Mouse (Mus musculus): ENCODE results near the gene Fam19a2. TPM values are rescaled to one million over a fixed set of nuclear protein-coding genes. Genes with fewer than 3 reads are reported as not detected.

The Fam19a2 gene
- total and polyA plus RNA-seq, 2 experiments, result 0.53 to 3.1 TPM

DNA sequence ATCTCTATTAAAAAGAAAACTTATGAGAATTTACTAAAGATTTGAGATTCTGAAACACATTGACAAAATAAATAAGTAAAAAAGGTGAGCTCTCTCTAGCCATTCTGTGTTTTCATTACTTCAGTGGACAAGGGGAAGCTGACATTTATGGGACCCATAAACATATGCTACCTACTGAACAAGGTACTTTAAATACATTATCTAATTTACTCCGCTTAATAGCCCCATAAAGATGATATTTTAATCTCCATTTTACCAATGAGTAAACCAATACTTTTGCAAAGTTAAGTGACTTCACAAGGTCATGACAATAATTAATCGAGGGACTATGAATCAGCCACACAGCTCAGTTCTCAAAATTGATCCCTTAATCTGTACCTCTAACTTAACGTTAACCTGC is 443.2 kb downstream of the Fam19a2 start:
- Histone ChIP-seq H3K27me3 (ENCODE audit: control insufficient read depth, insufficient read depth, low read length) (no peaks in the 10 kb centered on the region), H3K79me2 (ENCODE audit: control insufficient read depth, insufficient read depth, low read length) (no peaks in the 10 kb centered on the region), H3K4me3 (ENCODE audit: insufficient read depth, low read depth, low read length) (no peak overlapping the region), H3K4me1 (ENCODE audit: control insufficient read depth, insufficient read depth, low read length) (no peaks in the 10 kb centered on the region), H3K27ac (replicated peaks; ENCODE audit: insufficient read depth, low read depth, low read length) (no peak overlapping the region), H3K9ac (ENCODE audit: low read depth, low read length) (no peak overlapping the region), H3K36me3 (ENCODE audit: control insufficient read depth, insufficient read depth, low read length) (no peaks in the 10 kb centered on the region)
- DNase-seq (ENCODE audit: extremely low read depth, low read depth, low spot score), result no peak
- WGBS, result 88% methylated on average over 3 of the region's 3 CpGs
- no peak for TF ChIP-seq POLR2A (IDR thresholded peaks at IDR 0.05; ENCODE audit: extremely low read depth, insufficient read depth, low read length)
- no peak for TF ChIP-seq CTCF (IDR thresholded peaks at IDR 0.05; ENCODE audit: low read depth, low read length)

DNA sequence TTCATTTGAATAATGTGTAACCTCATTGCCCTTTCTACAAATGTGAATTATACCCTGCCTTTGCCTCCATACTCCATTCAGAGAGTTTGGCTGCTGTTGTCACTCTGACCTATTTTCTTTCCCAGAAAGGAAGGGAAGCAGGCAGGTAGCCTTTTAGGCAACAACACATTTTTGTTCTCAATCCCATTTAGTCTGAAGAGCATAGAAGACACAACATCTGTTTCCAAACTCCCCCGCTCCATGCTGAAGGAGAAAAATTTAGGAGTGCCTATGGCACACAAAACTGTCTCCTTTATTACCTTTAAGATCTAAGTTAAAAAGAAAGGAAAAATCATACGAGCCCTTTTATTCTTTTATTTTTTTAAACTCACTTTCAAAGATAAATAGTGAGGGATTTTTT is 446.9 kb downstream of the Fam19a2 start:
- Histone ChIP-seq H3K4me3 (ENCODE audit: insufficient read depth, low read depth, low read length) (no peak overlapping the region), H3K9ac (ENCODE audit: low read depth, low read length) (no peak overlapping the region), H3K27ac (replicated peaks; ENCODE audit: insufficient read depth, low read depth, low read length) (no peak overlapping the region), H3K36me3 (ENCODE audit: control insufficient read depth, insufficient read depth, low read length) (no peaks in the 10 kb centered on the region), H3K27me3 (ENCODE audit: control insufficient read depth, insufficient read depth, low read length) (no peaks in the 10 kb centered on the region), H3K79me2 (ENCODE audit: control insufficient read depth, insufficient read depth, low read length) (no peaks in the 10 kb centered on the region), H3K4me1 (ENCODE audit: control insufficient read depth, insufficient read depth, low read length) (no peaks in the 10 kb centered on the region)
- no peak for TF ChIP-seq CTCF (IDR thresholded peaks at IDR 0.05; ENCODE audit: low read depth, low read length)
- TF ChIP-seq POLR2A (IDR thresholded peaks at IDR 0.05; ENCODE audit: extremely low read depth, insufficient read depth, low read length), result no peak
- no peak for DNase-seq (ENCODE audit: extremely low read depth, low read depth, low spot score)
- 92% methylated on average over 2 of the region's 2 CpGs for WGBS

DNA sequence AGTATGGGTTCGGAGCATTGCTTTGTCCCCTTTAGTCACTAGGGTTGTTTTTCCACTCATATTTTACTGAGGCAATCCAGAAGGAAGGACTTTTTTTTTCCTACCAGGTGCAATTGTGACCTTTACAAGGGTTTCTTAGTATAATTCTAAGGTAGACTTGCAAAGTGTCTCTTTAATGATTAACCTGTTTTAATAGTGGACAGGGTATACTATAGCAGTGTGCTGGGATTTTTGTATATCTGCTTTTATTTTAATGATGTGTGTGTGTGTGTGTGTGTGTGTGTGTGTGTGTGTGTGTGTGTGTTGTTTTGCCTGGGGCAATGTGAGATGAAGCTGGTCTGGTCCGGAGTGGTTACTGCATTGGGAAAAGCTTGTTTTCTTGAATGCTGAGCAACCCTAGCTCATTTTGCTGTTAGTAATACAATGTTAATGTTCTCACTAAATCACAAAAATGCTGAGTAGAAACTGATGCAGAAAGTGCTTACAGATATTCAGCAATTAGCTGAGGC is 458.2 kb downstream of the Fam19a2 start:
- 89% methylated on average over 2 of the region's 2 CpGs for WGBS
- TF ChIP-seq POLR2A (IDR thresholded peaks at IDR 0.05; ENCODE audit: extremely low read depth, insufficient read depth, low read length) (no peak), CTCF (IDR thresholded peaks at IDR 0.05; ENCODE audit: low read depth, low read length) (no peak)
- Histone ChIP-seq H3K27me3 (ENCODE audit: control insufficient read depth, insufficient read depth, low read length) (no peaks in the 10 kb centered on the region), H3K79me2 (ENCODE audit: control insufficient read depth, insufficient read depth, low read length) (no peaks in the 10 kb centered on the region), H3K4me1 (ENCODE audit: control insufficient read depth, insufficient read depth, low read length) (no peaks in the 10 kb centered on the region), H3K36me3 (ENCODE audit: control insufficient read depth, insufficient read depth, low read length) (no peaks in the 10 kb centered on the region), H3K9ac (ENCODE audit: low read depth, low read length) (no peak overlapping the region), H3K4me3 (ENCODE audit: insufficient read depth, low read depth, low read length) (no peak overlapping the region), H3K27ac (replicated peaks; ENCODE audit: insufficient read depth, low read depth, low read length) (no peak overlapping the region)
- no peak for DNase-seq (ENCODE audit: extremely low read depth, low read depth, low spot score)

DNA sequence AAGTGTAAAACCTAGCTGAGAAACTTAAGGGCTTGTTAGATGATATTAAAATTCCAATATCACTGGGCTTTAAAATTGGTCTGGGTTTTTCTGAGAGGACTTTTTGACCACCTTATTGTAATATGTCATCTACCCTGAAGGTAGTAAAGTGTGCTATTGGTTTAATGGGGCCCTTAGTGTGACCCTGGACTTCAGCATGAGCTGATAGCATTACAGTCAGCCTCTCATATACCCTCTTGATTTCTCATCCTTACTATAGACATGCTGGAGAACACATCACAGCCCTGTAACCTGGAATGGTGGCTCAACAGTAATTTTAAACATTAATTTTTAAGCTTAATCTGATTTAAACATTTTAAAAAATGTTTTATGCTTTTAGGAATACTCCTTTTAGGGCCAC is 459.8 kb downstream of the Fam19a2 start:
- Histone ChIP-seq H3K36me3 (ENCODE audit: control insufficient read depth, insufficient read depth, low read length) (no peaks in the 10 kb centered on the region), H3K9ac (ENCODE audit: low read depth, low read length) (no peak overlapping the region), H3K79me2 (ENCODE audit: control insufficient read depth, insufficient read depth, low read length) (no peaks in the 10 kb centered on the region), H3K4me3 (ENCODE audit: insufficient read depth, low read depth, low read length) (no peak overlapping the region), H3K4me1 (ENCODE audit: control insufficient read depth, insufficient read depth, low read length) (no peaks in the 10 kb centered on the region), H3K27me3 (ENCODE audit: control insufficient read depth, insufficient read depth, low read length) (no peaks in the 10 kb centered on the region), H3K27ac (replicated peaks; ENCODE audit: insufficient read depth, low read depth, low read length) (no peak overlapping the region)
- TF ChIP-seq POLR2A (IDR thresholded peaks at IDR 0.05; ENCODE audit: extremely low read depth, insufficient read depth, low read length) (no peak), CTCF (IDR thresholded peaks at IDR 0.05; ENCODE audit: low read depth, low read length) (no peak)
- DNase-seq (ENCODE audit: extremely low read depth, low read depth, low spot score), result no peak

GRCm38 (mm10) chr10:123748317-123748716 is 484.5 kb downstream of the Fam19a2 start:
- 86% methylated on average over 1 of the region's 1 CpGs for WGBS
- Histone ChIP-seq H3K4me1 (ENCODE audit: control insufficient read depth, insufficient read depth, low read length) (no peaks in the 10 kb centered on the region), H3K27ac (replicated peaks; ENCODE audit: insufficient read depth, low read depth, low read length) (no peak overlapping the region), H3K27me3 (ENCODE audit: control insufficient read depth, insufficient read depth, low read length) (no peaks in the 10 kb centered on the region), H3K79me2 (ENCODE audit: control insufficient read depth, insufficient read depth, low read length) (no peaks in the 10 kb centered on the region), H3K4me3 (ENCODE audit: insufficient read depth, low read depth, low read length) (no peak overlapping the region), H3K9ac (ENCODE audit: low read depth, low read length) (no peak overlapping the region), H3K36me3 (ENCODE audit: control insufficient read depth, insufficient read depth, low read length) (no peaks in the 10 kb centered on the region)
- no peak for DNase-seq (ENCODE audit: extremely low read depth, low read depth, low spot score)
- TF ChIP-seq CTCF (IDR thresholded peaks at IDR 0.05; ENCODE audit: low read depth, low read length) (no peak), POLR2A (IDR thresholded peaks at IDR 0.05; ENCODE audit: extremely low read depth, insufficient read depth, low read length) (no peak)

DNA sequence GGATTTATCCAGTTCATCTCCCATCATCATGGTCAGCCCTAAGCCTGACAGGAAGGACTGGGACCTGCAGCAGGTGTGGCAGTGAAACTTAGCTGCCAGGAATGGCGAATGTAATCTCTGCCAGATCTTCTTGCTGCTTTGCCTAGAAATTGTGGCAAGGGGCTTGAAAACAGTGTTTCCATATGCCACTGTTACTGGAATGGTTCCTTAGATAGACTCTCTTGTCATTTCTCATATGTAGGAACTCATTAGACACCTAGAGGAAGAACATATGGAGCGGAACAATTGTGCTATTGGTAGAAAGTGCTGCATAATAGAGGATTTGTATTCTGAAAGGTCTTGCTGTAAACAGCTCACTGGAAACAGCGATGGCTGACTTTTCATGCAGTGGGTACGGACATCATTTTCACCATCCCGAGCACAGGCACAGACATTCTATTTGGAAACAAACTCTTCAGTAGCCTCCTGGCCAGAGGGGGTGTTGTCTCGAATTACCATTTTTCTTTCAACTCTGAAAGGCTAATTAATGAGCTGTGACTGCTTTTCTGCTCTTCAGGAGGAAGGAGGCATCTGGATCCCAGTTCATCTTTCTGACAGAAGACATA is 488.0 kb downstream of the Fam19a2 start:
- H3K36me3 ChIP-seq (ENCODE audit: control insufficient read depth, insufficient read depth, low read length), result no peaks in the 10 kb centered on the region
- no peak overlapping the region for H3K9ac ChIP-seq (ENCODE audit: low read depth, low read length)
- H3K27me3 ChIP-seq (ENCODE audit: control insufficient read depth, insufficient read depth, low read length), result no peaks in the 10 kb centered on the region
- DNase-seq (ENCODE audit: extremely low read depth, low read depth, low spot score), result no peak
- no peak overlapping the region for H3K4me3 ChIP-seq (ENCODE audit: insufficient read depth, low read depth, low read length)
- TF ChIP-seq CTCF (IDR thresholded peaks at IDR 0.05; ENCODE audit: low read depth, low read length), result no peak
- no peak for TF ChIP-seq POLR2A (IDR thresholded peaks at IDR 0.05; ENCODE audit: extremely low read depth, insufficient read depth, low read length)
- H3K79me2 ChIP-seq (ENCODE audit: control insufficient read depth, insufficient read depth, low read length), result no peaks in the 10 kb centered on the region
- 77% methylated on average over 6 of the region's 6 CpGs for WGBS
- no peaks in the 10 kb centered on the region for H3K4me1 ChIP-seq (ENCODE audit: control insufficient read depth, insufficient read depth, low read length)
- no peak overlapping the region for H3K27ac ChIP-seq (replicated peaks; ENCODE audit: insufficient read depth, low read depth, low read length)
